Mouse (Mus musculus): ENCODE data around the gene Wrap53. TPM values are rescaled to one million over a fixed set of nuclear protein-coding genes. Genes with fewer than 3 reads are reported as not detected.

The Wrap53 gene
- polyA plus RNA-seq, 1 experiment from 2014 or later, result 27.1 TPM

DNA sequence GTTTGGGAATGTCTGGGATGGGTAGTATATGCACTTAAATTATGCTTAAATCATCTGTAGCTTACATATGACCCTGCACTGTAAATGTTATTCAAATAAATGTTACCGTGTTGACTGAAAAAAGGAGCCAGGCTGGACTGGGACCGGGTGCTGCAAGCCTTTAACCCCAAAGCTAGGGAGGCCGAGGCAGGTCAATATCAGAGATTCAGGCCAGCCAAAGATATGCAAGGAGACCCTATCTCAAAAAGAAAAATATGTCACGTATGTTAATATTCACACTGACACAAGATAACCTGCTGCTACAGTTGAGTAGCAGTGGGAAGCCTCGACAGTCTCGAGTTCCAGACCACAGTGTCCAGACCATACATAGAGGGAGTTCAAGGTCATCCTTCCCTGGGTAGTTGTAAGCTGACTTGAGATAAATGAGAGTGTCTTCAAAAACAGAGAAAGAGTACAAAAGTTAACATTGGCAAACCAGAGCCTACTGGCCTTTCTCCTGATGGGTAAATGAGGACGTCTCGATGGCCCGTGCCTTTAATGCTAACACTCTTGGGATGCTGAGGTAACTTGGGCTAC, 2.3 kb upstream of the Wrap53 start:
- Histone ChIP-seq H3K9ac (peak overlapping the region; percentile 89), H3K4me1 (peaks cover 74% of the 10 kb centered on the region), H3K27me3 (replicated peaks) (no peaks in the 10 kb centered on the region), H3K36me3 (peaks cover 32% of the 10 kb centered on the region), H3K4me2 (peak overlapping the region; percentile 96), H3K9me3 (replicated peaks) (no peaks in the 10 kb centered on the region), H3K27ac (peak overlapping the region; percentile 95), H3K4me3 (peak overlapping the region; percentile 86)
- no peak for ATAC-seq
- WGBS (ENCODE audit: insufficient replicate concordance), result 53% methylated on average over 9 of the region's 9 CpGs

GRCm38 (mm10) chr11:69581814-69582213, 1.8 kb upstream of the Wrap53 start:
- Histone ChIP-seq H3K4me3 (peak overlapping the region; percentile 86), H3K27ac (peak overlapping the region; percentile 95), H3K9ac (peak overlapping the region; percentile 89), H3K9me3 (replicated peaks) (no peaks in the 10 kb centered on the region), H3K36me3 (peaks cover 32% of the 10 kb centered on the region), H3K4me1 (peaks cover 74% of the 10 kb centered on the region), H3K27me3 (replicated peaks) (no peaks in the 10 kb centered on the region), H3K4me2 (peak overlapping the region; percentile 96)
- 1% methylated on average over 8 of the region's 8 CpGs for WGBS (ENCODE audit: insufficient replicate concordance)
- ATAC-seq, result no peak

DNA sequence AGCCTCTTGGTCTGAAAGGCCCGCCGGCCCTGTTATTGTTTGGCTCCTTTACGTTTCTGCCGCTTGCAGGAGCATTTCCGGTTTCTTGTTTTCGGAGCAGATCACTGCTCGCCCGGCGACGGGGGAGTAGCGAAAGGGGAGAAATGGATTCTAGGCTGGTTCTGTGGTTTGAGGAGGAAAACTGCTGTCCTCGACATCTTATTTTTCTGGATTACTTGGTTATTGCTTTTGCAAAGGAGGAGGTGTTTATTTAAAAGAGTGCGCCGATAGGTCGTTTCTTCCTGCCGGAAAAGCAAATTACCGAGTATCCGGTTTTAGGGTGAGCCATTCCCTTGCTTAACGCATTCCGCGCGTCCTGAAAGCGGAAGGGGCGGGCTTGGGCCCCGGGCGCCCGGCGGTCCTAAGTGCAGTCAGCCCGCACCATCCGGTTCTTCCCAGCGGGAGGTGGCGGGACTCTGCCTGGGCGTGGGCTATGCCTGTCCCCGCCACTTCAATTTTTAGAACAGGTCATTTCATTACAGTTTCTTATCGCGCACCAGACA, 1.2 kb upstream of the Wrap53 start:
- ATAC-seq, result peak; percentile 84
- Histone ChIP-seq H3K4me1 (peaks cover 74% of the 10 kb centered on the region), H3K36me3 (peaks cover 33% of the 10 kb centered on the region), H3K4me2 (peak overlapping the region; percentile 96), H3K4me3 (peak overlapping the region; percentile 86), H3K27me3 (replicated peaks) (no peaks in the 10 kb centered on the region), H3K9me3 (replicated peaks) (no peaks in the 10 kb centered on the region), H3K27ac (peak overlapping the region; percentile 95), H3K9ac (peak overlapping the region; percentile 89)
- WGBS (ENCODE audit: insufficient replicate concordance), result under 1% methylated on average over 36 of the region's 36 CpGs

GRCm38 (mm10) chr11:69580572-69581146, 604 bp upstream of the Wrap53 start:
- H3K36me3 ChIP-seq, result peaks cover 38% of the 10 kb centered on the region
- WGBS (ENCODE audit: insufficient replicate concordance), result 1% methylated on average over 25 of the region's 25 CpGs
- H3K9ac ChIP-seq, result peak overlapping the region; percentile 89
- no peaks in the 10 kb centered on the region for H3K27me3 ChIP-seq (replicated peaks)
- H3K4me3 ChIP-seq, result peak overlapping the region; percentile 86
- no peak for ATAC-seq
- H3K4me2 ChIP-seq, result peak overlapping the region; percentile 96
- H3K9me3 ChIP-seq (replicated peaks), result no peaks in the 10 kb centered on the region
- H3K27ac ChIP-seq, result peak overlapping the region; percentile 95
- H3K4me1 ChIP-seq, result peaks cover 74% of the 10 kb centered on the region

- peak overlapping the region; percentile 96 for H3K4me2 ChIP-seq
- H3K27me3 ChIP-seq (replicated peaks), result no peaks in the 10 kb centered on the region
- H3K4me3 ChIP-seq, result peak overlapping the region; percentile 86
- ATAC-seq, result peak; percentile 80
- no peaks in the 10 kb centered on the region for H3K9me3 ChIP-seq (replicated peaks)
- 1% methylated on average over 39 of the region's 39 CpGs for WGBS (ENCODE audit: insufficient replicate concordance)
- H3K36me3 ChIP-seq, result peaks cover 45% of the 10 kb centered on the region
- peak overlapping the region; percentile 95 for H3K27ac ChIP-seq
- H3K4me1 ChIP-seq, result peaks cover 74% of the 10 kb centered on the region
- peak overlapping the region; percentile 89 for H3K9ac ChIP-seq
Measured at GRCm38 (mm10) chr11:69579128-69580017, 682 bp downstream of the Wrap53 start.

GRCm38 (mm10) chr11:69578301-69578700, 1.8 kb downstream of the Wrap53 start:
- ATAC-seq, result no peak
- Histone ChIP-seq H3K4me3 (peak overlapping the region; percentile 86), H3K36me3 (peaks cover 45% of the 10 kb centered on the region), H3K9me3 (replicated peaks) (no peaks in the 10 kb centered on the region), H3K4me2 (peak overlapping the region; percentile 96), H3K27me3 (replicated peaks) (no peaks in the 10 kb centered on the region), H3K9ac (peak overlapping the region; percentile 89), H3K4me1 (peaks cover 66% of the 10 kb centered on the region), H3K27ac (peak overlapping the region; percentile 95)
- whole genome bisulfite sequencing (ENCODE audit: insufficient replicate concordance), result 7% methylated on average over 15 of the region's 15 CpGs

GRCm38 (mm10) chr11:69576307-69576706, 3.7 kb downstream of the Wrap53 start:
- Histone ChIP-seq H3K27ac (peak overlapping the region; percentile 95), H3K4me3 (peak overlapping the region; percentile 86), H3K9ac (peak overlapping the region; percentile 89), H3K4me1 (peaks cover 65% of the 10 kb centered on the region), H3K4me2 (peak overlapping the region; percentile 96), H3K36me3 (peaks cover 57% of the 10 kb centered on the region), H3K9me3 (replicated peaks) (no peaks in the 10 kb centered on the region), H3K27me3 (replicated peaks) (no peaks in the 10 kb centered on the region)
- WGBS (ENCODE audit: insufficient replicate concordance), result 24% methylated on average over 5 of the region's 5 CpGs
- ATAC-seq, result no peak

- Histone ChIP-seq H3K9ac (no peak overlapping the region), H3K9me3 (replicated peaks) (no peaks in the 10 kb centered on the region), H3K27me3 (replicated peaks) (no peaks in the 10 kb centered on the region), H3K27ac (peak overlapping the region; percentile 38; the same call in 1 of the 2 replicates), H3K4me1 (peaks cover 76% of the 10 kb centered on the region), H3K4me3 (no peak overlapping the region), H3K36me3 (peaks cover 68% of the 10 kb centered on the region), H3K4me2 (peak overlapping the region; percentile 3; the same call in 1 of the 2 replicates)
- ATAC-seq, result no peak
- WGBS (ENCODE audit: insufficient replicate concordance), result 54% methylated on average over 3 of the region's 3 CpGs
Measured at GRCm38 (mm10) chr11:69575220-69575619, 4.8 kb downstream of the Wrap53 start.

GRCm38 (mm10) chr11:69565131-69565530, 14.9 kb downstream of the Wrap53 start:
- Histone ChIP-seq H3K36me3 (peaks cover 94% of the 10 kb centered on the region), H3K4me2 (no peak overlapping the region), H3K27ac (no peak overlapping the region), H3K27me3 (replicated peaks) (peaks cover 26% of the 10 kb centered on the region), H3K9me3 (replicated peaks) (no peaks in the 10 kb centered on the region), H3K9ac (no peak overlapping the region), H3K4me3 (no peak overlapping the region), H3K4me1 (peaks cover 21% of the 10 kb centered on the region)
- 85% methylated on average over 8 of the region's 8 CpGs for WGBS (ENCODE audit: insufficient replicate concordance)
- no peak for ATAC-seq

DNA sequence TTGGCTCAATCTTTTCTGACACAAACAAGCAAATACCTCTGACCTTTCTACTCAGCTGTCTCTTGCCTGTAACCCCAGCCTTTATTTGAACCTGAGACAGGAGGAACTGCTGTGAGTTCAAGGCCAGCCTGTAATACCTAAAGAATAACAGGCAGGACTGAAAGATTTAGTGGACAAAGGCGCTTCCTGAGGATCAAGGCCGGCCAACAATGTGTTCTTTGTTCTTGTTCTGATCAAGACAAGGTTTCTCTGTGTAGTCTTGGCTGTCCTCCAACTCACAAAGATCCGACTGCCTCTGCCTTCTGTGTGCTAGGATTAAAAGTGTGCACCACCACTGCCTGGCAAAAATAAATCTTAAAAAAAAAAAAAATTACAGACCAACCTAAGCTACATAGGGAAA, 15.7 kb downstream of the Wrap53 start:
- no peak for ATAC-seq
- H3K4me2 ChIP-seq, result no peak overlapping the region
- H3K9me3 ChIP-seq (replicated peaks), result no peaks in the 10 kb centered on the region
- 82% methylated on average over 3 of the region's 3 CpGs for WGBS (ENCODE audit: insufficient replicate concordance)
- H3K9ac ChIP-seq, result no peak overlapping the region
- H3K4me3 ChIP-seq, result no peak overlapping the region
- H3K27ac ChIP-seq, result no peak overlapping the region
- peaks cover 34% of the 10 kb centered on the region for H3K27me3 ChIP-seq (replicated peaks)
- peaks cover 21% of the 10 kb centered on the region for H3K4me1 ChIP-seq
- H3K36me3 ChIP-seq, result peaks cover 86% of the 10 kb centered on the region

DNA sequence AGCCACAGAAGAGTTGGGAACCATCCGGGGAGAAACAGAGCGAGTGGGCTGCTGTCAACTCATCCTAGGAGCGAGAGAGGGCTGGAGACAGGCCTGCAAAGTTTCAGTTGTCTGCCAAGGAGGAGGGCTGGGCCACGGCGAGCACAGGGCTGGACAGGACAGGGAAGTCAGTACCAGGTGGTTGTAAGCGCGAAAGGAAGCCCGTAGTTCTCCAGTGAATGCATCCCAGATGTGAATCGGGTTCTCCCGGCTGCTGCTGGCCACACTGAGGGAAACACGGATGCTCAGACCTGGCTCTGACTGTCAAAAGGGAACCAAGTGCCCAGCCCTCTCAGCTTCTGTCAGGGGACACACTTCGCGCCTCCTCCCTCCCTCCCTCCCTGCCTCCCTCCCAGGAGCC, 16.7 kb downstream of the Wrap53 start:
- H3K27me3 ChIP-seq (replicated peaks), result peaks cover 44% of the 10 kb centered on the region
- H3K9me3 ChIP-seq (replicated peaks), result no peaks in the 10 kb centered on the region
- no peak overlapping the region for H3K27ac ChIP-seq
- H3K4me2 ChIP-seq, result no peak overlapping the region
- no peak for ATAC-seq
- no peak overlapping the region for H3K9ac ChIP-seq
- WGBS (ENCODE audit: insufficient replicate concordance), result 75% methylated on average over 13 of the region's 13 CpGs
- no peak overlapping the region for H3K4me3 ChIP-seq
- H3K4me1 ChIP-seq, result peaks cover 31% of the 10 kb centered on the region
- H3K36me3 ChIP-seq, result peaks cover 78% of the 10 kb centered on the region
